Mouse (Mus musculus): ENCODE measurements around the gene Snta1.

GRCm38 (mm10) chr2:154437191-154437527, 29.3 kb upstream of the Snta1 start:
- TF ChIP-seq CTCF (IDR thresholded peaks at IDR 0.05; ENCODE audit: borderline replicate concordance, insufficient read depth, low read depth, low read length) (no peak), POLR2A (IDR thresholded peaks at IDR 0.05; ENCODE audit: borderline replicate concordance, insufficient read depth, low read length) (no peak)
